Comparison of ENCODE assay signal across 21 mouse cellular contexts in genomic region chr12:83582747-83583146, GRCm38 (mm10). TPM values are rescaled to one million over a fixed set of nuclear protein-coding genes. Genes with fewer than 3 reads are reported as not detected.
DNase-seq lines count a peak whose midpoint lies in the region; ATAC-seq and TF ChIP-seq lines count a peak whose summit lies in the region.
"Had no signal": no experiment of that assay in that cellular context is flagged by ENCODE, and none has a peak within 500 bp of the region (broad histone marks: within the 10 kb centered on the region; RNA-seq: fewer than 3 reads in every experiment).

No protein-coding gene starts in this region.

- TF ChIP-seq EP300 in liver, postnatal 0 days (IDR thresholded peaks at IDR 0.05; ENCODE audit: low read depth) = no peak

- no peak overlapping the region for H3K4me2 ChIP-seq in liver, postnatal 0 days (ENCODE audit: low read depth, low read length)
- H3K4me2 ChIP-seq in liver, embryonic 11.5 days = no peak overlapping the region
- H3K4me2 ChIP-seq in midbrain, embryonic 15.5 days = no peak overlapping the region
- H3K4me2 ChIP-seq: embryonic facial prominence, embryonic 13.5 days; forebrain, embryonic 12.5 days; heart, embryonic 13.5 days; hindbrain, embryonic 15.5 days had no signal

- peaks cover 34% of the 10 kb centered on the region for H3K36me3 ChIP-seq in liver, postnatal 0 days (replicated peaks; ENCODE audit: insufficient read depth, low read length)
- H3K36me3 ChIP-seq in liver, embryonic 11.5 days (ENCODE audit: control insufficient read depth, insufficient read depth, low read length) = no peaks in the 10 kb centered on the region
- H3K36me3 ChIP-seq in midbrain, embryonic 15.5 days (replicated peaks) = 0 out of 2 replicates have a peak, but pooled peaks cover 12% of the 10 kb centered on the region

- no peak overlapping the region for H3K4me3 ChIP-seq in liver, postnatal 0 days (ENCODE audit: low read depth, low read length)
- H3K4me3 ChIP-seq in liver, embryonic 11.5 days (ENCODE audit: low read depth, low read length) = no peak overlapping the region
- no peak overlapping the region for H3K4me3 ChIP-seq in cortical plate, adult 2 months (ENCODE audit: insufficient read depth, low read length)
- no peak overlapping the region for H3K4me3 ChIP-seq in midbrain, embryonic 15.5 days
- H3K4me3 ChIP-seq: embryonic facial prominence, embryonic 13.5 days; forebrain, embryonic 12.5 days; gastrocnemius, adult 2 months; heart, embryonic 13.5 days; hindbrain, embryonic 15.5 days had no signal

- peak; percentile 65; the same call in 1 of the 2 replicates for ATAC-seq in frontal cortex, adult (ENCODE audit: low TSS enrichment)
- no peak for ATAC-seq in liver, postnatal 0 days
- ATAC-seq in liver, embryonic 11.5 days (replicated peaks; ENCODE audit: low FRiP score) = no peak
- no peak for ATAC-seq in midbrain, embryonic 15.5 days (replicated peaks)
- ATAC-seq: activated CD4-positive, CD25-positive, alpha-beta regulatory T cell, adult 4 months; forebrain, embryonic 16.5 days; Patski had no signal

- peak overlapping the region; percentile 4; the same call in 1 of the 2 replicates for H3K27ac ChIP-seq in liver, postnatal 0 days (ENCODE audit: low read depth)
- H3K27ac ChIP-seq in liver, embryonic 11.5 days (ENCODE audit: low read depth, low read length) = no peak overlapping the region
- peak overlapping the region; percentile 37; the same call in 1 of the 2 replicates for H3K27ac ChIP-seq in cortical plate, adult 2 months (ENCODE audit: insufficient read depth, low read length)
- no peak overlapping the region for H3K27ac ChIP-seq in midbrain, embryonic 15.5 days
- H3K27ac ChIP-seq: embryonic facial prominence, embryonic 13.5 days; forebrain, embryonic 12.5 days; heart, embryonic 13.5 days; hindbrain, embryonic 15.5 days had no signal

- no peak for TF ChIP-seq POLR2A in cortical plate, adult 2 months (IDR thresholded peaks at IDR 0.05; ENCODE audit: extremely low read depth, insufficient read depth, low read length)

- H3K9me3 ChIP-seq in liver, postnatal 0 days (ENCODE audit: low read length) = no peaks in the 10 kb centered on the region
- H3K9me3 ChIP-seq in liver, embryonic 11.5 days (ENCODE audit: control insufficient read depth, low read length) = no peaks in the 10 kb centered on the region
- no peaks in the 10 kb centered on the region for H3K9me3 ChIP-seq in midbrain, embryonic 15.5 days
- H3K9me3 ChIP-seq: embryonic facial prominence, embryonic 13.5 days; forebrain, embryonic 12.5 days; heart, embryonic 13.5 days; hindbrain, embryonic 15.5 days had no signal

- no peak for DNase-seq in frontal cortex, adult 2 months (ENCODE audit: extremely low spot score in 1 of 2, low spot score in 1 of 2)
- no peak for DNase-seq in liver, postnatal 0 days
- no peak for DNase-seq in liver, embryonic 11.5 days (ENCODE audit: low spot score)
- no peak for DNase-seq in yolk sac, embryonic 10.5 days (ENCODE audit: low spot score)
- DNase-seq: adrenal gland, postnatal 14 days; cerebellum, adult 2 months; cerebellum, postnatal 10 days; gastrocnemius, adult 2 months; gastrocnemius, postnatal 36 days; heart, adult 11 months; heart, postnatal 36 days had no signal

- peaks cover 37% of the 10 kb centered on the region for H3K4me1 ChIP-seq in liver, postnatal 0 days (ENCODE audit: insufficient read depth)
- H3K4me1 ChIP-seq in liver, embryonic 11.5 days (replicated peaks; ENCODE audit: control insufficient read depth, insufficient read depth, low read length) = peaks cover 32% of the 10 kb centered on the region
- peaks cover 2% of the 10 kb centered on the region; the same call in 1 of the 2 replicates for H3K4me1 ChIP-seq in cortical plate, adult 2 months (ENCODE audit: control insufficient read depth, insufficient read depth, low read length)
- H3K4me1 ChIP-seq in midbrain, embryonic 15.5 days = peaks cover 12% of the 10 kb centered on the region; the same call in 1 of the 2 replicates
- H3K4me1 ChIP-seq: embryonic facial prominence, embryonic 13.5 days had no signal

- no peak overlapping the region for H3K9ac ChIP-seq in liver, postnatal 0 days (replicated peaks)
- H3K9ac ChIP-seq in liver, embryonic 11.5 days (ENCODE audit: low read depth, low read length) = no peak overlapping the region
- no peak overlapping the region for H3K9ac ChIP-seq in midbrain, embryonic 15.5 days
- H3K9ac ChIP-seq: embryonic facial prominence, embryonic 13.5 days; forebrain, embryonic 12.5 days; heart, embryonic 13.5 days; hindbrain, embryonic 15.5 days had no signal

- no peak for TF ChIP-seq CTCF in liver, postnatal 0 days (IDR thresholded peaks at IDR 0.05; ENCODE audit: low read depth)
- TF ChIP-seq CTCF in cortical plate, adult 2 months (IDR thresholded peaks at IDR 0.05; ENCODE audit: extremely low read depth, insufficient read depth, low read length) = no peak

- no peaks in the 10 kb centered on the region for H3K27me3 ChIP-seq in liver, postnatal 0 days (ENCODE audit: insufficient read depth, low read length)
- H3K27me3 ChIP-seq in liver, embryonic 11.5 days (replicated peaks; ENCODE audit: control insufficient read depth, insufficient read depth, low read length) = no peaks in the 10 kb centered on the region
- no peaks in the 10 kb centered on the region for H3K27me3 ChIP-seq in midbrain, embryonic 15.5 days (replicated peaks)
- H3K27me3 ChIP-seq: embryonic facial prominence, embryonic 13.5 days; forebrain, embryonic 12.5 days; heart, embryonic 13.5 days; hindbrain, embryonic 15.5 days; Patski had no signal

- WGBS in liver, postnatal 0 days (ENCODE audit: insufficient replicate concordance) = 92% methylated on average over 4 of the region's 4 CpGs
- WGBS in liver, embryonic 11.5 days = 91% methylated on average over 4 of the region's 4 CpGs
- 62% methylated on average over 4 of the region's 4 CpGs for WGBS in midbrain, embryonic 15.5 days

RNA-seq across cellular contexts. Expression of gene Zfyve1, which starts 14.3 kb away (rescaled TPM):
- 37.7 and 45.8 TPM in 2 replicates for polyA plus RNA-seq in frontal cortex, adult 2 months (2012; rRNA removed)
- polyA plus RNA-seq in liver, postnatal 0 days (2015; fragmentation: Nextera tagmentation; extraction: Ambion mirVana) = 5.5 and 6.4 TPM in 2 replicates
- 9.4 and 10.7 TPM in 2 replicates for polyA plus RNA-seq in liver, embryonic 11.5 days (2014; fragmentation: Nextera tagmentation; extraction: Ambion mirVana)
- polyA plus RNA-seq in cortical plate, adult 2 months (2012; rRNA removed) = 31.3 and 38.9 TPM in 2 replicates
- 30.4 and 31.7 TPM in 2 replicates for polyA plus RNA-seq in midbrain, embryonic 15.5 days (2015; fragmentation: Nextera tagmentation; extraction: Ambion mirVana)

RNA-seq across cellular contexts. Expression of gene Rbm25, which starts 48.3 kb away (rescaled TPM):
- polyA plus RNA-seq in frontal cortex, adult 2 months (2012; rRNA removed) = 179 and 181 TPM in 2 replicates
- polyA plus RNA-seq in liver, postnatal 0 days (2015; fragmentation: Nextera tagmentation; extraction: Ambion mirVana) = 81.7 and 85.0 TPM in 2 replicates
- polyA plus RNA-seq in liver, embryonic 11.5 days (2014; fragmentation: Nextera tagmentation; extraction: Ambion mirVana) = 213 and 239 TPM in 2 replicates
- 130 and 157 TPM in 2 replicates for polyA plus RNA-seq in cortical plate, adult 2 months (2012; rRNA removed)
- 248 and 266 TPM in 2 replicates for polyA plus RNA-seq in midbrain, embryonic 15.5 days (2015; fragmentation: Nextera tagmentation; extraction: Ambion mirVana)

Comparison
In these comparisons a context has a peak if more than half of its experiments do, and no peak if none do; other contexts are left out.
1. H3K27ac ChIP-seq: peak in liver, postnatal 0 days (single experiment) and cortical plate, adult 2 months (single experiment); none in liver, embryonic 11.5 days (single experiment) and midbrain, embryonic 15.5 days (single experiment).